Mouse (Mus musculus) neural tube, embryonic 11.5 days (tissue): ENCODE data around the gene Cnot8. TPM values are rescaled to one million over a fixed set of nuclear protein-coding genes. Genes with fewer than 3 reads are reported as not detected.
A peak's percentile ranks its signal among the peaks of the same experiment; 100 is the strongest.

ENCODE experiments used
- ATAC-seq: fragments of 200-750 bp; cut with Nextera tagmentation; 2 replicates; pipeline ENCODE4 v1.8.0; 2017; ENCODE audit warnings: moderate number of reproducible peaks, mild to moderate bottlenecking, moderate TSS enrichment, moderate library complexity; ENCODE audit not compliant: insufficient read depth, low FRiP score, low TSS enrichment
- DNase-seq: peaks from one replicate; pipeline ENCODE4 v3.0.0-alpha.2; 2015; ENCODE audit warnings: low spot score
- H3K27ac ChIP-seq: fragments of 300-500 bp; sonication (generic); 2 replicates; pipeline ENCODE4 v1.5.1; 2014; ENCODE audit warnings: low read depth, mild to moderate bottlenecking, low read length
- H3K27me3 ChIP-seq: fragments of 300-500 bp; sonication (generic); 2 replicates; pipeline ENCODE4 v1.6.1; 2014; ENCODE audit warnings: mild to moderate bottlenecking, low read length, mixed read lengths; ENCODE audit not compliant: control insufficient read depth, insufficient read depth
- H3K36me3 ChIP-seq: fragments of 300-500 bp; sonication (generic); 2 replicates; pipeline ENCODE4 v1.6.1; 2014; ENCODE audit warnings: mild to moderate bottlenecking, low read length, moderate library complexity, mixed read lengths; ENCODE audit not compliant: control insufficient read depth, insufficient read depth
- H3K4me1 ChIP-seq: fragments of 300-500 bp; sonication (generic); 2 replicates; pipeline ENCODE4 v1.6.1; 2014; ENCODE audit warnings: low read length, mixed read lengths; ENCODE audit not compliant: control insufficient read depth, insufficient read depth
- H3K4me2 ChIP-seq: fragments of 300-500 bp; sonication (generic); 2 replicates; pipeline ENCODE4 v1.6.1; 2014; ENCODE audit warnings: low read depth, mild to moderate bottlenecking, moderate library complexity
- H3K4me3 ChIP-seq: fragments of 300-500 bp; sonication (generic); 2 replicates; pipeline ENCODE4 v1.5.1; 2014; ENCODE audit warnings: low read depth, low read length
- H3K9ac ChIP-seq: fragments of 300-500 bp; sonication (generic); 2 replicates; pipeline ENCODE4 v1.6.1; 2014; ENCODE audit warnings: mild to moderate bottlenecking, low read length
- H3K9me3 ChIP-seq: fragments of 300-500 bp; sonication (generic); 2 replicates; pipeline ENCODE4 v1.6.1; 2016; ENCODE audit warnings: low read length; ENCODE audit not compliant: control insufficient read depth
- WGBS: fragments of 180-500 bp; shearing (Covaris S2); extraction: QIAGEN DNeasy Blood & Tissue Kit; methylation state at CpG from one replicate; pipeline ENCODE4 v1.1.7; 2014; 5-methylcytosine and 5-hydroxymethylcytosine counted together
- polyA plus RNA-seq: library from polyadenylated mRNA; unstranded; fragments of >200 nt; fragmentation: Nextera tagmentation; extraction: Ambion mirVana; gene quantifications from 2 replicates; pipeline ENCODE4 v1.2.1, GENCODE M21; 2014

Cnot8 gene
- polyA plus RNA-seq, 1 experiment from 2014 or later = 112 TPM

- Histone ChIP-seq H3K36me3 (no peaks in the 10 kb centered on the region), H3K4me3 (no peak overlapping the region), H3K9me3 (no peaks in the 10 kb centered on the region), H3K27ac (no peak overlapping the region), H3K4me2 (no peak overlapping the region), H3K27me3 (peaks cover 7% of the 10 kb centered on the region; the same call in 1 of the 2 replicates), H3K4me1 (0 out of 2 replicates have a peak, but pooled peaks cover 4% of the 10 kb centered on the region), H3K9ac (no peak overlapping the region)
- DNase-seq = no peak
- WGBS = 90% methylated on average over 2 of the region's 2 CpGs
- ATAC-seq = no peak
Observed at GRCm38 (mm10) chr11:58100006-58100405, 3.9 kb upstream of the Cnot8 start.

GRCm38 (mm10) chr11:58101194-58101720 lies 2.7 kb upstream of the Cnot8 start:
- no peak overlapping the region for H3K27ac ChIP-seq
- no peak overlapping the region for H3K9ac ChIP-seq
- H3K36me3 ChIP-seq = no peaks in the 10 kb centered on the region
- no peak overlapping the region for H3K4me2 ChIP-seq
- H3K4me3 ChIP-seq = no peak overlapping the region
- no peak for ATAC-seq
- no peak for DNase-seq
- peaks cover 6% of the 10 kb centered on the region; the same call in 1 of the 2 replicates for H3K27me3 ChIP-seq
- 0 out of 2 replicates have a peak, but pooled peaks cover 4% of the 10 kb centered on the region for H3K4me1 ChIP-seq
- no peaks in the 10 kb centered on the region for H3K9me3 ChIP-seq
- 85% methylated on average over 4 of the region's 4 CpGs for WGBS

- H3K9me3 ChIP-seq = no peaks in the 10 kb centered on the region
- H3K4me3 ChIP-seq = no peak overlapping the region
- no peak for ATAC-seq
- H3K4me1 ChIP-seq = 0 out of 2 replicates have a peak, but pooled peaks cover 4% of the 10 kb centered on the region
- DNase-seq = no peak
- no peak overlapping the region for H3K27ac ChIP-seq
- H3K27me3 ChIP-seq = peaks cover 4% of the 10 kb centered on the region; the same call in 1 of the 2 replicates
- H3K4me2 ChIP-seq = no peak overlapping the region
- no peak overlapping the region for H3K9ac ChIP-seq
- WGBS = 77% methylated on average over 3 of the region's 3 CpGs
- H3K36me3 ChIP-seq = no peaks in the 10 kb centered on the region
Observed at GRCm38 (mm10) chr11:58102146-58102545, 1.8 kb upstream of the Cnot8 start.

- no peak overlapping the region for H3K4me3 ChIP-seq
- no peak overlapping the region; the same call in 1 of the 2 replicates for H3K4me2 ChIP-seq
- no peaks in the 10 kb centered on the region for H3K36me3 ChIP-seq
- H3K27ac ChIP-seq = no peak overlapping the region
- no peak for ATAC-seq
- H3K4me1 ChIP-seq = peaks cover 9% of the 10 kb centered on the region; the same call in 1 of the 2 replicates
- H3K27me3 ChIP-seq = peaks cover 2% of the 10 kb centered on the region; the same call in 1 of the 2 replicates
- H3K9ac ChIP-seq = peak overlapping the region; percentile 57
- 88% methylated on average over 9 of the region's 9 CpGs for WGBS
- DNase-seq = no peak
- H3K9me3 ChIP-seq = no peaks in the 10 kb centered on the region
Observed at GRCm38 (mm10) chr11:58102581-58103343, 1.2 kb upstream of the Cnot8 start.

- no peaks in the 10 kb centered on the region for H3K36me3 ChIP-seq
- H3K4me2 ChIP-seq = peak overlapping the region; percentile 38
- H3K27me3 ChIP-seq = no peaks in the 10 kb centered on the region
- no peak overlapping the region; the same call in 1 of the 2 replicates for H3K27ac ChIP-seq
- H3K9me3 ChIP-seq = no peaks in the 10 kb centered on the region
- peak; percentile 56; the same call in 1 of the 2 replicates for ATAC-seq
- H3K4me1 ChIP-seq = peaks cover 10% of the 10 kb centered on the region; the same call in 1 of the 2 replicates
- H3K9ac ChIP-seq = peak overlapping the region; percentile 57
- WGBS = 57% methylated on average over 13 of the region's 13 CpGs
- H3K4me3 ChIP-seq = peak overlapping the region; percentile 96
- no peak for DNase-seq
Observed at GRCm38 (mm10) chr11:58103344-58103653, 654 bp upstream of the Cnot8 start.

GRCm38 (mm10) chr11:58104351-58104791 lies 418 bp downstream of the Cnot8 start:
- Histone ChIP-seq H3K4me2 (peak overlapping the region; percentile 50), H3K4me3 (peak overlapping the region; percentile 96), H3K9ac (peak overlapping the region; percentile 93), H3K4me1 (peaks cover 10% of the 10 kb centered on the region; the same call in 1 of the 2 replicates), H3K36me3 (no peaks in the 10 kb centered on the region), H3K27me3 (no peaks in the 10 kb centered on the region), H3K9me3 (no peaks in the 10 kb centered on the region), H3K27ac (peak overlapping the region; percentile 72)
- ATAC-seq (peak; percentile 32), DNase-seq (no peak)
- WGBS = 0% methylated on average over 24 of the region's 24 CpGs

GRCm38 (mm10) chr11:58107009-58107408 lies 3.1 kb downstream of the Cnot8 start:
- 58% methylated on average over 3 of the region's 3 CpGs for WGBS
- DNase-seq (no peak), ATAC-seq (no peak)

GRCm38 (mm10) chr11:58107664-58108337 lies 3.8 kb downstream of the Cnot8 start:
- peaks cover 8% of the 10 kb centered on the region for H3K36me3 ChIP-seq
- H3K4me2 ChIP-seq = no peak overlapping the region
- no peaks in the 10 kb centered on the region for H3K9me3 ChIP-seq
- no peaks in the 10 kb centered on the region for H3K27me3 ChIP-seq
- H3K27ac ChIP-seq = no peak overlapping the region
- DNase-seq = no peak
- 83% methylated on average over 4 of the region's 4 CpGs for WGBS
- no peak overlapping the region for H3K9ac ChIP-seq
- peaks cover 10% of the 10 kb centered on the region; the same call in 1 of the 2 replicates for H3K4me1 ChIP-seq
- no peak for ATAC-seq
- H3K4me3 ChIP-seq = no peak overlapping the region

More at GRCm38 (mm10) chr11:58107009-58107408, 3.1 kb downstream of the Cnot8 start:
- Histone ChIP-seq H3K27me3 (no peaks in the 10 kb centered on the region), H3K36me3 (peaks cover 8% of the 10 kb centered on the region), H3K9me3 (no peaks in the 10 kb centered on the region), H3K4me1 (peaks cover 10% of the 10 kb centered on the region; the same call in 1 of the 2 replicates), H3K4me2 (no peak overlapping the region), H3K4me3 (no peak overlapping the region), H3K9ac (no peak overlapping the region), H3K27ac (no peak overlapping the region)
